Mouse (Mus musculus) limb, embryonic 15.5 days (tissue): ENCODE results near the gene Nipsnap2. TPM values are rescaled to one million over a fixed set of nuclear protein-coding genes. Genes with fewer than 3 reads are reported as not detected.

Source experiments
- ATAC-seq: fragments of 200-750 bp; cut with Nextera tagmentation; 2 replicates; pipeline ENCODE4 v1.8.0; 2017; ENCODE audit warnings: low read depth, moderate TSS enrichment; ENCODE audit not compliant: insufficient number of reproducible peaks, low FRiP score, low TSS enrichment
- H3K27ac ChIP-seq: fragments of 300-500 bp; sonication (generic); 2 replicates; pipeline ENCODE4 v1.5.1; 2015; ENCODE audit warnings: moderate library complexity, mild to moderate bottlenecking, inconsistent platforms
- H3K27me3 ChIP-seq: fragments of 300-500 bp; sonication (generic); 2 replicates; pipeline ENCODE4 v1.6.1; 2015; ENCODE audit warnings: inconsistent platforms
- H3K36me3 ChIP-seq: fragments of 300-500 bp; sonication (generic); 2 replicates; pipeline ENCODE4 v1.6.1; 2015; ENCODE audit warnings: inconsistent platforms
- H3K4me1 ChIP-seq: fragments of 300-500 bp; sonication (generic); 2 replicates; pipeline ENCODE4 v1.6.1; 2015; ENCODE audit warnings: inconsistent platforms
- H3K4me2 ChIP-seq: fragments of 300-500 bp; sonication (generic); 2 replicates; pipeline ENCODE4 v1.6.1; 2015; ENCODE audit warnings: mild to moderate bottlenecking, inconsistent platforms
- H3K4me3 ChIP-seq: fragments of 300-500 bp; sonication (generic); 2 replicates; pipeline ENCODE4 v1.5.1; 2015; ENCODE audit warnings: mild to moderate bottlenecking, inconsistent platforms
- H3K9ac ChIP-seq: fragments of 300-500 bp; sonication (generic); 2 replicates; pipeline ENCODE4 v1.6.1; 2015; ENCODE audit warnings: inconsistent platforms
- H3K9me3 ChIP-seq: fragments of 300-500 bp; sonication (generic); 2 replicates; pipeline ENCODE4 v1.6.1; 2016; ENCODE audit warnings: inconsistent platforms
- WGBS: fragments of 180-500 bp; shearing (Covaris S2); methylation state at CpG from one replicate; pipeline ENCODE4 v1.1.7; 2015; 5-methylcytosine and 5-hydroxymethylcytosine counted together
- polyA plus RNA-seq: library from polyadenylated mRNA; unstranded; fragments of >200 nt; fragmentation: Nextera tagmentation; extraction: Ambion mirVana; gene quantifications from 2 replicates; pipeline ENCODE4 v1.2.1, GENCODE M21; 2015

Nipsnap2 gene
- polyA plus RNA-seq, 1 experiment from 2014 or later: 109 TPM

GRCm38 (mm10) chr5:129725774-129726392 lies 1.0 kb downstream of the Nipsnap2 start:
- H3K4me1 ChIP-seq: peaks cover 31% of the 10 kb centered on the region

GRCm38 (mm10) chr5:129726784-129727183 lies 1.9 kb downstream of the Nipsnap2 start:
- H3K4me2 ChIP-seq: no peak overlapping the region
- H3K4me3 ChIP-seq: no peak overlapping the region
- peaks cover 34% of the 10 kb centered on the region for H3K4me1 ChIP-seq
- no peak overlapping the region for H3K27ac ChIP-seq
- no peaks in the 10 kb centered on the region for H3K36me3 ChIP-seq
- no peaks in the 10 kb centered on the region for H3K27me3 ChIP-seq
- no peak for ATAC-seq
- H3K9ac ChIP-seq: no peak overlapping the region
- WGBS: 66% methylated on average over 3 of the region's 3 CpGs
- no peaks in the 10 kb centered on the region for H3K9me3 ChIP-seq

More at GRCm38 (mm10) chr5:129725774-129726392, 1.0 kb downstream of the Nipsnap2 start:
- H3K36me3 ChIP-seq: no peaks in the 10 kb centered on the region
- H3K27me3 ChIP-seq: no peaks in the 10 kb centered on the region
- ATAC-seq: no peak
- WGBS: 13% methylated on average over 7 of the region's 7 CpGs
- peak overlapping the region; percentile 97 for H3K27ac ChIP-seq
- H3K9ac ChIP-seq: peak overlapping the region; percentile 91
- H3K4me3 ChIP-seq: peak overlapping the region; percentile 85
- H3K4me2 ChIP-seq: peak overlapping the region; percentile 49
- H3K9me3 ChIP-seq: no peaks in the 10 kb centered on the region

GRCm38 (mm10) chr5:129729286-129729685 lies 4.4 kb downstream of the Nipsnap2 start:
- Histone ChIP-seq H3K9ac (no peak overlapping the region), H3K9me3 (no peaks in the 10 kb centered on the region), H3K27ac (peak overlapping the region; percentile 57; the same call in 1 of the 2 replicates), H3K27me3 (no peaks in the 10 kb centered on the region), H3K4me1 (peaks cover 28% of the 10 kb centered on the region), H3K4me2 (no peak overlapping the region), H3K36me3 (no peaks in the 10 kb centered on the region), H3K4me3 (no peak overlapping the region)
- ATAC-seq: no peak
- WGBS: 59% methylated on average over 11 of the region's 11 CpGs

GRCm38 (mm10) chr5:129730344-129730743 lies 5.5 kb downstream of the Nipsnap2 start:
- no peaks in the 10 kb centered on the region for H3K27me3 ChIP-seq
- ATAC-seq: 0 out of 2 replicates have a peak, but pooled peaks have one; percentile 20
- no peak overlapping the region for H3K9ac ChIP-seq
- peak overlapping the region; percentile 27 for H3K27ac ChIP-seq
- peaks cover 26% of the 10 kb centered on the region for H3K4me1 ChIP-seq
- no peak overlapping the region for H3K4me3 ChIP-seq
- H3K4me2 ChIP-seq: no peak overlapping the region
- H3K9me3 ChIP-seq: no peaks in the 10 kb centered on the region
- 75% methylated on average over 11 of the region's 11 CpGs for WGBS
- no peaks in the 10 kb centered on the region for H3K36me3 ChIP-seq

GRCm38 (mm10) chr5:129731021-129731420 lies 6.2 kb downstream of the Nipsnap2 start:
- Histone ChIP-seq H3K4me3 (no peak overlapping the region), H3K4me2 (no peak overlapping the region), H3K9me3 (no peaks in the 10 kb centered on the region), H3K27me3 (no peaks in the 10 kb centered on the region), H3K27ac (peak overlapping the region; percentile 27; the same call in 1 of the 2 replicates), H3K9ac (no peak overlapping the region), H3K4me1 (peaks cover 28% of the 10 kb centered on the region), H3K36me3 (no peaks in the 10 kb centered on the region)
- ATAC-seq: no peak
- WGBS: 60% methylated on average over 5 of the region's 5 CpGs

GRCm38 (mm10) chr5:129740976-129741375 lies 16.1 kb downstream of the Nipsnap2 start:
- Histone ChIP-seq H3K4me2 (no peak overlapping the region), H3K4me3 (no peak overlapping the region), H3K36me3 (peaks cover 50% of the 10 kb centered on the region), H3K9ac (no peak overlapping the region), H3K9me3 (no peaks in the 10 kb centered on the region), H3K4me1 (no peaks in the 10 kb centered on the region), H3K27ac (no peak overlapping the region), H3K27me3 (no peaks in the 10 kb centered on the region)
- no peak for ATAC-seq
- 88% methylated on average over 1 of the region's 1 CpGs for WGBS

- Histone ChIP-seq H3K9me3 (no peaks in the 10 kb centered on the region), H3K27me3 (no peaks in the 10 kb centered on the region), H3K4me3 (no peak overlapping the region), H3K4me2 (no peak overlapping the region), H3K4me1 (no peaks in the 10 kb centered on the region), H3K9ac (no peak overlapping the region), H3K27ac (no peak overlapping the region), H3K36me3 (peaks cover 65% of the 10 kb centered on the region)
- WGBS: 87% methylated on average over 7 of the region's 7 CpGs
- no peak for ATAC-seq
Measured at GRCm38 (mm10) chr5:129742903-129743488, 18.1 kb downstream of the Nipsnap2 start.

GRCm38 (mm10) chr5:129744050-129744449 lies 19.2 kb downstream of the Nipsnap2 start:
- no peak overlapping the region for H3K9ac ChIP-seq
- H3K27me3 ChIP-seq: no peaks in the 10 kb centered on the region
- H3K4me3 ChIP-seq: no peak overlapping the region
- no peaks in the 10 kb centered on the region for H3K4me1 ChIP-seq
- 74% methylated on average over 6 of the region's 6 CpGs for WGBS
- H3K27ac ChIP-seq: no peak overlapping the region
- H3K4me2 ChIP-seq: no peak overlapping the region
- peaks cover 74% of the 10 kb centered on the region for H3K36me3 ChIP-seq
- no peak for ATAC-seq
- H3K9me3 ChIP-seq: no peaks in the 10 kb centered on the region

- no peak overlapping the region for H3K9ac ChIP-seq
- no peaks in the 10 kb centered on the region for H3K27me3 ChIP-seq
- no peaks in the 10 kb centered on the region for H3K9me3 ChIP-seq
- WGBS: 94% methylated on average over 20 of the region's 20 CpGs
- no peak overlapping the region for H3K27ac ChIP-seq
- ATAC-seq: no peak
- peaks cover 6% of the 10 kb centered on the region; the same call in 1 of the 2 replicates for H3K4me1 ChIP-seq
- no peak overlapping the region for H3K4me2 ChIP-seq
- H3K4me3 ChIP-seq: no peak overlapping the region
- H3K36me3 ChIP-seq: peaks cover 52% of the 10 kb centered on the region
Measured at GRCm38 (mm10) chr5:129756886-129757285, 32.0 kb downstream of the Nipsnap2 start.

GRCm38 (mm10) chr5:129759929-129760480 lies 35.1 kb downstream of the Nipsnap2 start:
- 86% methylated on average over 13 of the region's 13 CpGs for WGBS
- no peaks in the 10 kb centered on the region for H3K9me3 ChIP-seq
- no peak overlapping the region for H3K27ac ChIP-seq
- no peaks in the 10 kb centered on the region for H3K27me3 ChIP-seq
- H3K4me3 ChIP-seq: no peak overlapping the region
- H3K36me3 ChIP-seq: peaks cover 38% of the 10 kb centered on the region
- ATAC-seq: no peak
- peaks cover 12% of the 10 kb centered on the region; the same call in 1 of the 2 replicates for H3K4me1 ChIP-seq
- H3K9ac ChIP-seq: no peak overlapping the region
- no peak overlapping the region for H3K4me2 ChIP-seq

- no peaks in the 10 kb centered on the region for H3K27me3 ChIP-seq
- H3K9me3 ChIP-seq: no peaks in the 10 kb centered on the region
- H3K9ac ChIP-seq: no peak overlapping the region
- H3K4me3 ChIP-seq: no peak overlapping the region
- H3K4me1 ChIP-seq: peaks cover 12% of the 10 kb centered on the region; the same call in 1 of the 2 replicates
- ATAC-seq: 0 out of 2 replicates have a peak, but pooled peaks have one; percentile 35
- 45% methylated on average over 18 of the region's 18 CpGs for WGBS
- peaks cover 42% of the 10 kb centered on the region for H3K36me3 ChIP-seq
- no peak overlapping the region for H3K4me2 ChIP-seq
- peak overlapping the region; percentile 63 for H3K27ac ChIP-seq
Measured at GRCm38 (mm10) chr5:129761865-129762540, 37.1 kb downstream of the Nipsnap2 start.
